Mouse (Mus musculus): ENCODE measurements around the gene Sik2. TPM values are rescaled to one million over a fixed set of nuclear protein-coding genes. Genes with fewer than 3 reads are reported as not detected.

The Sik2 gene
- polyA plus RNA-seq, 1 experiment: 20.2 TPM

DNA sequence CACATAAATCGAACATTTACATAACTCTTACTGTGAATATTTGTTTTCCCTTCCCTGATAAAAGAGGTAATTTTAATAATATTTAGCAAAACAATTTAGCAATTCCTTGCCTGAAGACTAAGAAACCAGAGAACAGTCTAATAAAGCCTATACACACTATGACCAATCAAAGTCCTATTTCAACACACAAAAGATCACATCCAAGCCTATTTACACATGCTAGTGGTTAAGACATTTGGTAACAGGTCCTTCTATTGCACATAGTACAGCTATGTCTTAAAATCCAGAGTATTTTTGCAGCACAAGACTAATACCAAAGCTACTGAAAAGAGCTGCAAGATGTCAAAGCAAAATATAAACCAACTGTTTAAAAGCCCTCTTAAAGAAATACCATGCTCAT is 4.8 kb downstream of the Sik2 start:
- WGBS: 76% methylated on average over 1 of the region's 1 CpGs
- TF ChIP-seq CTCF (IDR thresholded peaks at IDR 0.05; ENCODE audit: insufficient read depth, low read length): no peak
- no peak for TF ChIP-seq POLR2A (IDR thresholded peaks at IDR 0.05; ENCODE audit: borderline replicate concordance, extremely low read depth, low read depth, low read length)
- Histone ChIP-seq H3K4me1 (ENCODE audit: control insufficient read depth, insufficient read depth, low read length) (peaks cover 4% of the 10 kb centered on the region; the same call in 1 of the 2 replicates), H3K4me3 (replicated peaks; ENCODE audit: extremely low read depth, low read depth, low read length) (no peak overlapping the region)
- no peak for DNase-seq

DNA sequence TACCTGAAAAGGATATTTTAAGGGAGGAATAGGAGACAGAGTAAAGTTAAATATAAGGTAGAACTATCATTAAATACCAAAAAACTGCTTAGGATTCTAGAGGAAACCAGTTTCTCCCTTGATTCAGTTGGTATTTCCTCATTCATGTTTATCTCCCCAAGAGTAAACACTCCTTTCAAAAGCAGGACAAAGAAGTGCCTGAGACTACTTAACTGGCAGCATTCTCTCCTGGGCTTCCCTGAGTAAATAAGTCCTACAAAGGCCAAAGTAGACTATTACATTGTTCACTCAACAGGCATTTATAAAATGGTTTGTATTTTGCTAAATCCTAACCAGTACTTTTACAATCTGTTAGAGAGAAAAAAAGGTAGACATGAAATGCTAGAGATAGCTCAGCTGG is 22.2 kb downstream of the Sik2 start:
- Histone ChIP-seq H3K4me3 (replicated peaks; ENCODE audit: extremely low read depth, low read depth, low read length) (no peak overlapping the region), H3K4me1 (ENCODE audit: control insufficient read depth, insufficient read depth, low read length) (peaks cover 6% of the 10 kb centered on the region)
- TF ChIP-seq POLR2A (IDR thresholded peaks at IDR 0.05; ENCODE audit: borderline replicate concordance, extremely low read depth, low read depth, low read length) (no peak), CTCF (IDR thresholded peaks at IDR 0.05; ENCODE audit: insufficient read depth, low read length) (no peak)
- DNase-seq: no peak

GRCm38 (mm10) chr9:50986123-50986522 is 22.8 kb downstream of the Sik2 start:
- H3K4me1 ChIP-seq (ENCODE audit: control insufficient read depth, insufficient read depth, low read length): peaks cover 6% of the 10 kb centered on the region
- DNase-seq: no peak
- no peak for TF ChIP-seq CTCF (IDR thresholded peaks at IDR 0.05; ENCODE audit: insufficient read depth, low read length)
- TF ChIP-seq POLR2A (IDR thresholded peaks at IDR 0.05; ENCODE audit: borderline replicate concordance, extremely low read depth, low read depth, low read length): no peak
- 49% methylated on average over 8 of the region's 8 CpGs for WGBS
- no peak overlapping the region for H3K4me3 ChIP-seq (replicated peaks; ENCODE audit: extremely low read depth, low read depth, low read length)

DNA sequence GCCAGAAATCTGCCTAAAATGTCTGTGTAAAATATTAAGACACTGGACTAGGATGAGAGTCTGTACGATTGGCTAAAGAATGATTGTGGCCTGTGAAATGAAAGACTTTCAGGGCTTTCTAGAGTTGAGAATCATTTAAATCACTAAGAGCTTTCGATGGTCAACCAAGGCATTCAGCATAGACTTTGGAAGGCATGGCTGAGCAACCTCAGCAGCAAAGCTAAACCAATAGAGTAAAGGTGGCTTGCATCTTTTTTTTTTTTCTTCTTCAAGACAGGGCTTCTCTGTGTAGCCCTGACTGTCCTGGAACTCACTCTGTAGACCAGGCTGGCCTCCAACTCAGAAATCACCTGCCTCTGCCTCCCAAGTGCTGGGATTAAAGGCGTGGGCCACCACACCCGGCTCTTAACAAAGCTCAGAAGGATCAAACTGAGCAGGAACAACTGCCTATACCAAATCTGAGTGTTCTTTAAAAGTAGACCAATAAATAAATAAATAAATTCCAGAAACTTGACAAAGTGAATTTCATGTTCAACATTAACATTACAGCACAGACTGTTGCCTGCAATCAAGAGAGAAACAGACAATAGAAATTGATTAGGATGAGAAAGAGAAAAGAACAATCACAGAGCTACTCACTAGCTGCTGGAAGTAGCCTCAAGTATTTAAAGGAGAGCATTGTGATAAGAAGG is 27.2 kb downstream of the Sik2 start:
- no peak for DNase-seq
- TF ChIP-seq POLR2A (IDR thresholded peaks at IDR 0.05; ENCODE audit: borderline replicate concordance, extremely low read depth, low read depth, low read length) (no peak), CTCF (IDR thresholded peaks at IDR 0.05; ENCODE audit: insufficient read depth, low read length) (no peak)
- Histone ChIP-seq H3K4me3 (replicated peaks; ENCODE audit: extremely low read depth, low read depth, low read length) (no peak overlapping the region), H3K4me1 (ENCODE audit: control insufficient read depth, insufficient read depth, low read length) (peaks cover 1% of the 10 kb centered on the region)
- 93% methylated on average over 4 of the region's 4 CpGs for WGBS

- TF ChIP-seq CTCF (IDR thresholded peaks at IDR 0.05; ENCODE audit: insufficient read depth, low read length) (no peak), POLR2A (IDR thresholded peaks at IDR 0.05; ENCODE audit: borderline replicate concordance, extremely low read depth, low read depth, low read length) (no peak)
- Histone ChIP-seq H3K4me1 (ENCODE audit: control insufficient read depth, insufficient read depth, low read length) (peaks cover 9% of the 10 kb centered on the region), H3K4me3 (replicated peaks; ENCODE audit: extremely low read depth, low read depth, low read length) (no peak overlapping the region)
- DNase-seq: no peak
- WGBS: 92% methylated on average over 7 of the region's 7 CpGs
These were observed 34.2 kb downstream of the Sik2 start for GRCm38 (mm10) chr9:50974631-50975030.

- DNase-seq: no peak
- WGBS: 43% methylated on average over 4 of the region's 4 CpGs
- no peak for TF ChIP-seq CTCF (IDR thresholded peaks at IDR 0.05; ENCODE audit: insufficient read depth, low read length)
- TF ChIP-seq POLR2A (IDR thresholded peaks at IDR 0.05; ENCODE audit: borderline replicate concordance, extremely low read depth, low read depth, low read length): no peak
These were observed 38.5 kb downstream of the Sik2 start for GRCm38 (mm10) chr9:50970413-50970812.

DNA sequence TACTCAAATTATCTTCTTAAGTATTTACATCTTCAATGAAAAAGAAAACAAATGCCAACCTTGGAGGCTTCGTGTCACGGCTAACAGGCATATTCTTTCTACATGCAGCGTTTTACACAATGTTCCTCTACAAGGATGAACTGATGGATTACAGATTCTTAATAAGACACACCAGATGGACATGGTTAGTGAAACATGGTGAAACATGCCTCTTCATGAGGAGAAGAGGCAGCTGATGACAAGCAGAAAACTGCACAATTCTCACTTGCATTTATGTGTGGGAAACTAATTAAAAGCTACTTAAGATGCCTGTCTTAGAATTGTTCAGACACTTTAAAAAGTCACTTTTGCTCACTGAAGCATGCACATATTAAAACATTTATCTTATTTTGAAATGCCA is 39.6 kb downstream of the Sik2 start:
- Histone ChIP-seq H3K4me3 (replicated peaks; ENCODE audit: extremely low read depth, low read depth, low read length) (no peak overlapping the region), H3K4me1 (ENCODE audit: control insufficient read depth, insufficient read depth, low read length) (peaks cover 15% of the 10 kb centered on the region)
- whole genome bisulfite sequencing: 91% methylated on average over 3 of the region's 3 CpGs
- TF ChIP-seq CTCF (IDR thresholded peaks at IDR 0.05; ENCODE audit: insufficient read depth, low read length) (no peak), POLR2A (IDR thresholded peaks at IDR 0.05; ENCODE audit: borderline replicate concordance, extremely low read depth, low read depth, low read length) (no peak)
- DNase-seq: no peak

More at GRCm38 (mm10) chr9:50970413-50970812, 38.5 kb downstream of the Sik2 start:
- H3K4me1 ChIP-seq (ENCODE audit: control insufficient read depth, insufficient read depth, low read length): peaks cover 14% of the 10 kb centered on the region
- no peak overlapping the region for H3K4me3 ChIP-seq (replicated peaks; ENCODE audit: extremely low read depth, low read depth, low read length)

- TF ChIP-seq CTCF (IDR thresholded peaks at IDR 0.05; ENCODE audit: insufficient read depth, low read length) (no peak), POLR2A (IDR thresholded peaks at IDR 0.05; ENCODE audit: borderline replicate concordance, extremely low read depth, low read depth, low read length) (no peak)
- DNase-seq: no peak
- Histone ChIP-seq H3K4me1 (ENCODE audit: control insufficient read depth, insufficient read depth, low read length) (peaks cover 15% of the 10 kb centered on the region), H3K4me3 (replicated peaks; ENCODE audit: extremely low read depth, low read depth, low read length) (no peak overlapping the region)
- 76% methylated on average over 2 of the region's 2 CpGs for WGBS
These were observed 42.6 kb downstream of the Sik2 start for GRCm38 (mm10) chr9:50966277-50966676.

- Histone ChIP-seq H3K4me3 (replicated peaks; ENCODE audit: extremely low read depth, low read depth, low read length) (no peak overlapping the region), H3K4me1 (ENCODE audit: control insufficient read depth, insufficient read depth, low read length) (peaks cover 10% of the 10 kb centered on the region)
- TF ChIP-seq POLR2A (IDR thresholded peaks at IDR 0.05; ENCODE audit: borderline replicate concordance, extremely low read depth, low read depth, low read length) (no peak), CTCF (IDR thresholded peaks at IDR 0.05; ENCODE audit: insufficient read depth, low read length) (no peak)
- DNase-seq: no peak
These were observed 43.5 kb downstream of the Sik2 start for GRCm38 (mm10) chr9:50965392-50965791.

DNA sequence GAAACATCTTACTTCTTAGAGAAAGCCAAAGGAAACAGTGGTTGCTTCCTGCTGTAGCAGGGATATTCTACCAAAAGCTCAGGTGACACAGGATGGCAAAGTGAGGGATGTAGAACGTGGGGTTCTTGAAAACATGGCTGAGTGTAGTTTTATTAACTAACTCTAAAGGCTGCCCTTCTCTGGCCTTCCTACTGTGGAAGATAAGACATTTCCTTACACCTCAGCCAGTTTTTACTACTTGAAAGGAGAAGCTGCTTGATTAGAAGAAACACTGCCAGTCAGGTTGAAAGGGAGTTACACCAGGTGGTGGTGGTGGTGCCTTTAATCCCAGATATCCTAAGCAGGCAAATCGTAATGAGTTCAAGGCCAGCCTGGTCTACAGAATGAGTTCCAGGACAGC is 44.0 kb downstream of the Sik2 start:
- Histone ChIP-seq H3K4me3 (replicated peaks; ENCODE audit: extremely low read depth, low read depth, low read length) (no peak overlapping the region), H3K4me1 (ENCODE audit: control insufficient read depth, insufficient read depth, low read length) (peaks cover 7% of the 10 kb centered on the region)
- no peak for DNase-seq
- TF ChIP-seq POLR2A (IDR thresholded peaks at IDR 0.05; ENCODE audit: borderline replicate concordance, extremely low read depth, low read depth, low read length) (no peak), CTCF (IDR thresholded peaks at IDR 0.05; ENCODE audit: insufficient read depth, low read length) (no peak)
- 63% methylated on average over 2 of the region's 2 CpGs for WGBS
